Mouse (Mus musculus) CH12.LX (cell line): ENCODE measurements at regions not wholly inside any gene's neighbourhood (a gene's known extent, or its start where the extent isn't known, plus 50 kb on each side); places are given as distances from the start of the nearest gene placed in this dataset.

Experiments used
- DNase-seq: peaks from one replicate; pipeline ENCODE4 v3.0.0-alpha.2; 2013; ENCODE audit errors: extremely low read depth
- H3K27ac ChIP-seq: 2 replicates; pipeline ENCODE4 v1.5.1; 2012; ENCODE audit warnings: low read depth, mild to moderate bottlenecking, control low read depth, moderate library complexity; ENCODE audit not compliant: insufficient read depth
- H3K27me3 ChIP-seq: replicated peaks from 2 replicates; pipeline ENCODE3; 2012; ENCODE audit warnings: inconsistent platforms
- H3K36me3 ChIP-seq, 2 experiments: replicated peaks in 1 of 2; 2 replicates each; pipeline versions ENCODE3 to v1.6.1; 2012; ENCODE audit warnings: inconsistent platforms in 1 of 2, low read length in 1 of 2, mild to moderate bottlenecking in 1 of 2, mixed read lengths in 1 of 2, moderate library complexity in 1 of 2; ENCODE audit not compliant: control insufficient read depth in 1 of 2, insufficient read depth in 1 of 2
- H3K4me1 ChIP-seq, 2 experiments: 2 replicates each; pipeline ENCODE4 v1.6.1; 2012; ENCODE audit warnings: inconsistent platforms in 1 of 2, moderate library complexity in 1 of 2; ENCODE audit not compliant: insufficient read depth in 2 of 2, control insufficient read depth in 1 of 2
- H3K4me2 ChIP-seq: 2 replicates; pipeline ENCODE4 v1.6.1; 2012; ENCODE audit warnings: low read depth, mild to moderate bottlenecking, control low read depth; ENCODE audit not compliant: poor library complexity, insufficient read depth, severe bottlenecking
- H3K4me3 ChIP-seq, 3 experiments: fragments of 150-350 bp in 1 of 3; sonication (generic) in 1 of 3; replicated peaks in 1 of 3; 2 replicates each; pipeline versions ENCODE3 to v1.5.1; 2011 to 2012; ENCODE audit warnings: low read depth in 2 of 3, low read length in 2 of 3, mild to moderate bottlenecking in 2 of 3, moderate library complexity in 2 of 3, control low read depth in 1 of 3, improper control_type of control experiment in 1 of 3, inconsistent platforms in 1 of 3, mixed read lengths in 1 of 3; ENCODE audit not compliant: poor library complexity in 1 of 3
- H3K79me2 ChIP-seq: replicated peaks from 2 replicates; pipeline ENCODE4 v1.6.1; 2012; ENCODE audit warnings: mild to moderate bottlenecking, moderate library complexity; ENCODE audit not compliant: control insufficient read depth, poor library complexity, insufficient read depth, severe bottlenecking; ENCODE audit errors: extremely low read depth
- H3K9ac ChIP-seq: 2 replicates; pipeline ENCODE4 v1.6.1; 2012; ENCODE audit warnings: low read depth, mild to moderate bottlenecking, control low read depth, moderate library complexity; ENCODE audit not compliant: insufficient read depth
- H3K9me3 ChIP-seq: replicated peaks from 2 replicates; pipeline ENCODE3; 2012; ENCODE audit warnings: low read length, inconsistent platforms, mixed read lengths
- BHLHE40 ChIP-seq: IDR thresholded peaks from 2 replicates; pipeline ENCODE4 v1.6.1; 2011; ENCODE audit warnings: mild to moderate bottlenecking, low read depth, low read length, improper control_type of control experiment
- CHD1 ChIP-seq: IDR thresholded peaks from 2 replicates; pipeline ENCODE4 v1.6.1; 2012; ENCODE audit warnings: low read depth, low read length, improper control_type of control experiment, inconsistent platforms
- CHD2 ChIP-seq: IDR thresholded peaks from 2 replicates; pipeline ENCODE4 v1.6.1; 2011; ENCODE audit warnings: low read length, improper control_type of control experiment
- CTCF ChIP-seq, 2 experiments: IDR thresholded peaks in 1 of 2; conservative IDR thresholded peaks in 1 of 2; 2 replicates each; pipeline ENCODE4 v1.5.1; 2011 to 2012; ENCODE audit warnings: low read depth in 2 of 2, low read length in 2 of 2, improper control_type of control experiment in 1 of 2, inconsistent platforms in 1 of 2, mild to moderate bottlenecking in 1 of 2, moderate library complexity in 1 of 2
- E2F4 ChIP-seq: IDR thresholded peaks from 2 replicates; pipeline ENCODE4 v1.6.1; 2011; ENCODE audit warnings: low read depth, low read length, improper control_type of control experiment; ENCODE audit not compliant: insufficient replicate concordance
- EP300 ChIP-seq: IDR thresholded peaks from 2 replicates; pipeline ENCODE4 v1.6.1; 2011; ENCODE audit warnings: low read length, improper control_type of control experiment
- ETS1 ChIP-seq: conservative IDR thresholded peaks from 2 replicates; pipeline ENCODE4 v1.6.1; 2012; ENCODE audit warnings: low read depth, mild to moderate bottlenecking, inconsistent platforms, low read length, improper control_type of control experiment, moderate library complexity
- GABPA ChIP-seq: IDR thresholded peaks from 2 replicates; pipeline ENCODE4 v1.6.1; 2012; ENCODE audit warnings: low read depth, low read length, improper control_type of control experiment, inconsistent platforms; ENCODE audit not compliant: insufficient replicate concordance
- IRF4 ChIP-seq: IDR thresholded peaks from 2 replicates; pipeline ENCODE4 v1.6.1; 2014; ENCODE audit warnings: low read depth, mild to moderate bottlenecking, inconsistent platforms, low read length, improper control_type of control experiment
- JUN ChIP-seq: IDR thresholded peaks from 2 replicates; pipeline ENCODE4 v1.6.1; 2011; ENCODE audit warnings: low read depth, mild to moderate bottlenecking, low read length, improper control_type of control experiment, moderate library complexity; ENCODE audit not compliant: insufficient read depth
- MAFK ChIP-seq: IDR thresholded peaks from 2 replicates; pipeline ENCODE4 v1.6.1; 2011; ENCODE audit warnings: low read length, improper control_type of control experiment; ENCODE audit not compliant: insufficient replicate concordance
- MAZ ChIP-seq: IDR thresholded peaks from 2 replicates; pipeline ENCODE4 v1.6.1; 2012; ENCODE audit warnings: low read depth, mild to moderate bottlenecking, inconsistent platforms, low read length, improper control_type of control experiment, moderate library complexity
- MEF2A ChIP-seq: IDR thresholded peaks from 2 replicates; pipeline ENCODE4 v1.6.1; 2014; ENCODE audit warnings: low read depth, mild to moderate bottlenecking, inconsistent platforms, low read length, improper control_type of control experiment, borderline replicate concordance
- MXI1 ChIP-seq: IDR thresholded peaks from 2 replicates; pipeline ENCODE4 v1.6.1; 2011; ENCODE audit warnings: mild to moderate bottlenecking, low read depth, low read length, improper control_type of control experiment
- MYC ChIP-seq: IDR thresholded peaks from 2 replicates; pipeline ENCODE4 v1.6.1; 2011; ENCODE audit warnings: low read depth, mild to moderate bottlenecking, improper control_type of control experiment, low read length
- NRF1 ChIP-seq: IDR thresholded peaks from 2 replicates; pipeline ENCODE4 v1.6.1; 2014; ENCODE audit warnings: low read depth, mild to moderate bottlenecking, inconsistent platforms, low read length, improper control_type of control experiment, moderate library complexity
- PAX5 ChIP-seq: IDR thresholded peaks from 2 replicates; pipeline ENCODE4 v1.6.1; 2012; ENCODE audit warnings: low read length, inconsistent platforms, mixed read lengths
- POLR2A ChIP-seq: IDR thresholded peaks from 2 replicates; pipeline ENCODE4 v1.6.1; 2011; ENCODE audit warnings: low read depth, mild to moderate bottlenecking, improper control_type of control experiment, low read length
- POLR2AphosphoS2 ChIP-seq: IDR thresholded peaks from 2 replicates; pipeline ENCODE4 v1.6.1; 2011; ENCODE audit warnings: low read depth, low read length, improper control_type of control experiment
- RAD21 ChIP-seq: IDR thresholded peaks from 2 replicates; pipeline ENCODE4 v1.6.1; 2011; ENCODE audit warnings: low read depth, mild to moderate bottlenecking, low read length, improper control_type of control experiment, moderate library complexity
- SMC3 ChIP-seq: IDR thresholded peaks from 2 replicates; pipeline ENCODE4 v1.6.1; 2011; ENCODE audit warnings: low read depth, low read length, improper control_type of control experiment
- TBP ChIP-seq: conservative IDR thresholded peaks from 2 replicates; pipeline ENCODE4 v1.6.1; 2011; ENCODE audit warnings: low read depth, low read length, improper control_type of control experiment
- TCF12 ChIP-seq: IDR thresholded peaks from 2 replicates; pipeline ENCODE4 v1.6.1; 2014; ENCODE audit warnings: low read depth, mild to moderate bottlenecking, inconsistent platforms, low read length, improper control_type of control experiment
- USF1 ChIP-seq: IDR thresholded peaks from 2 replicates; pipeline ENCODE4 v1.6.1; 2014; ENCODE audit warnings: low read depth, mild to moderate bottlenecking, inconsistent platforms, low read length, improper control_type of control experiment
- USF2 ChIP-seq: conservative IDR thresholded peaks from 2 replicates; pipeline ENCODE4 v1.6.1; 2011; ENCODE audit warnings: low read depth, low read length, improper control_type of control experiment
- ZC3H11A ChIP-seq: IDR thresholded peaks from 2 replicates; pipeline ENCODE4 v1.6.1; 2012; ENCODE audit warnings: low read depth, mild to moderate bottlenecking, inconsistent platforms, low read length, improper control_type of control experiment
- ZMIZ1 ChIP-seq: IDR thresholded peaks from 2 replicates; pipeline ENCODE4 v1.6.1; 2012; ENCODE audit warnings: low read depth, mild to moderate bottlenecking, inconsistent platforms, low read length, improper control_type of control experiment
- ZNF384 ChIP-seq: IDR thresholded peaks from 2 replicates; pipeline ENCODE4 v1.6.1; 2012; ENCODE audit warnings: low read depth, low read length, improper control_type of control experiment, inconsistent platforms
- dilution Hi-C: fragments of 300-500 bp; cut with MboI; formaldehyde crosslinking; loops from 2 replicates; pipeline ENCODE4 v1.14.3; 2020; ENCODE audit warnings: low sequenced_read_pairs; ENCODE audit not compliant: extremely low pct_unique_long_range_greater_than_20kb, extremely low pct_ligation_motif_present
- in situ Hi-C: fragments of 300-500 bp; cut with MboI; formaldehyde crosslinking; loops from 3 replicates; pipeline ENCODE4 v1.14.3; 2019; ENCODE audit warnings: low sequenced_read_pairs, low pct_ligation_motif_present, low pct_unique_long_range_greater_than_20kb, mixed read lengths

- no peak overlapping the region for H3K4me3 ChIP-seq
- no peaks in the 10 kb centered on the region for H3K79me2 ChIP-seq
- DNase-seq = no peak
- no peaks in the 10 kb centered on the region for H3K9me3 ChIP-seq
- H3K4me1 ChIP-seq = peaks cover 0 to 6% of the 10 kb centered on the region in 2 experiments; a peak in 2 of 4 replicates
- H3K27me3 ChIP-seq = no peaks in the 10 kb centered on the region
- H3K4me2 ChIP-seq = no peak overlapping the region
- in situ Hi-C loops (no loop called here), dilution Hi-C loops (no loop called here)
- H3K36me3 ChIP-seq = no peaks in the 10 kb centered on the region
- TF ChIP-seq NRF1 (no peak), USF2 (no peak), TCF12 (no peak), MEF2A (no peak), CTCF (conservative IDR thresholded peaks at IDR 0.05 in 1 of 2, IDR thresholded peaks at IDR 0.05 in 1 of 2; ENCODE audit: low read depth in 2 of 2, low read length in 2 of 2) (no peak), MYC (no peak), BHLHE40 (no peak), MXI1 (no peak), MAFK (no peak), ZNF384 (no peak), ZMIZ1 (no peak), POLR2A (no peak), E2F4 (no peak), ZC3H11A (no peak), MAZ (no peak), RAD21 (no peak)
- H3K27ac ChIP-seq = no peak overlapping the region
- no peak overlapping the region for H3K9ac ChIP-seq
Observed at GRCm38 (mm10) chr13:51299047-51299760, 109.2 kb upstream of the S1pr3 start.

- Histone ChIP-seq H3K4me2 (no peak overlapping the region), H3K79me2 (no peaks in the 10 kb centered on the region), H3K9me3 (no peaks in the 10 kb centered on the region), H3K4me3 (no peak overlapping the region), H3K27me3 (no peaks in the 10 kb centered on the region), H3K9ac (no peak overlapping the region), H3K4me1 (peaks cover 0 to 3% of the 10 kb centered on the region in 2 experiments; a peak in 2 of 4 replicates), H3K27ac (no peak overlapping the region), H3K36me3 (no peaks in the 10 kb centered on the region)
- dilution Hi-C loops (no loop called here), in situ Hi-C loops (loop anchor here (25.0 kb wide), 1 partner anchor 364 kb away; no protein-coding TSS in a partner anchor)
- DNase-seq = no peak
- no peak for TF ChIP-seq ZMIZ1
- TF ChIP-seq GABPA = no peak
- TF ChIP-seq SMC3 = no peak
- no peak for TF ChIP-seq IRF4
- no peak for TF ChIP-seq NRF1
- TF ChIP-seq USF1 = no peak
- TF ChIP-seq USF2 = no peak
- no peak for TF ChIP-seq CHD1
- TF ChIP-seq PAX5 = no peak
- TF ChIP-seq TBP = no peak
- TF ChIP-seq E2F4 = no peak
- TF ChIP-seq ZNF384 = no peak
- TF ChIP-seq EP300 = no peak
- no peak for TF ChIP-seq CHD2
- TF ChIP-seq JUN = no peak
- no peak for TF ChIP-seq ETS1
- no peak for TF ChIP-seq RAD21
- TF ChIP-seq POLR2AphosphoS2 = no peak
Observed at GRCm38 (mm10) chr13:51301476-51301875, 107.0 kb upstream of the S1pr3 start.
